Mouse (Mus musculus): Measurements from ENCODE around the gene Zbtb16.

GRCm38 (mm10) chr9:48795095-48795494, 40.9 kb downstream of the Zbtb16 start:
- TF ChIP-seq ZC3H11A (IDR thresholded peaks at IDR 0.05; ENCODE audit: borderline replicate concordance, low read depth, low read length): no peak
- no peak for TF ChIP-seq MAFK (IDR thresholded peaks at IDR 0.05; ENCODE audit: insufficient read depth, low read depth, low read length)
- no peak for TF ChIP-seq ZNF384 (IDR thresholded peaks at IDR 0.05; ENCODE audit: low read depth, low read length)
- TF ChIP-seq CHD2 (IDR thresholded peaks at IDR 0.05; ENCODE audit: low read depth, low read length): no peak
